Mouse (Mus musculus) T-helper 17 cell (primary cell): ENCODE measurements around the gene Dock3.

Experiments
- in situ Hi-C, 2 experiments: fragments of 300-600 bp; cut with MboI, MseI; formaldehyde crosslinking; loops; 1 replicate in 1 of 2; 2 replicates in 1 of 2; pipeline ENCODE4 v1.15.1; 2025; ENCODE audit warnings: high pct_unique_total_duplicates in 2 of 2

Gene Dock3

GRCm38 (mm10) chr9:107231539-107232139 lies at the start of gene Dock3:
Gene Dock3, minus strand, starts transcription at chr9:107231909.
- in situ Hi-C loops: no loop called here

GRCm38 (mm10) chr9:107280322-107281027 lies 48.8 kb upstream of the Dock3 start:
- in situ Hi-C loops: no loop called here

GRCm38 (mm10) chr9:107279378-107280321 lies 47.9 kb upstream of the Dock3 start:
- in situ Hi-C loops: no loop called here

- in situ Hi-C loops: no loop called here
These were observed 47.0 kb upstream of the Dock3 start for GRCm38 (mm10) chr9:107278527-107279377.

GRCm38 (mm10) chr9:107278126-107278525 lies 46.4 kb upstream of the Dock3 start:
- in situ Hi-C loops: no loop called here

GRCm38 (mm10) chr9:107277603-107278002 lies 45.9 kb upstream of the Dock3 start:
- in situ Hi-C loops: no loop called here

- in situ Hi-C loops: no loop called here
These were observed 44.0 kb upstream of the Dock3 start for GRCm38 (mm10) chr9:107275710-107276109.

- in situ Hi-C loops: no loop called here
These were observed 43.0 kb upstream of the Dock3 start for GRCm38 (mm10) chr9:107274751-107275150.

GRCm38 (mm10) chr9:107273184-107273583 lies 41.5 kb upstream of the Dock3 start:
- in situ Hi-C loops: no loop called here

- in situ Hi-C loops: no loop called here
These were observed 40.6 kb upstream of the Dock3 start for GRCm38 (mm10) chr9:107272284-107272683.

GRCm38 (mm10) chr9:107271177-107271938 lies 39.6 kb upstream of the Dock3 start:
- in situ Hi-C loops: no loop called here

GRCm38 (mm10) chr9:107269772-107270171 lies 38.1 kb upstream of the Dock3 start:
- in situ Hi-C loops: no loop called here

GRCm38 (mm10) chr9:107267721-107268402 lies 36.2 kb upstream of the Dock3 start:
- in situ Hi-C loops: no loop called here

GRCm38 (mm10) chr9:107267028-107267427 lies 35.3 kb upstream of the Dock3 start:
- in situ Hi-C loops: no loop called here

- in situ Hi-C loops: no loop called here
These were observed 33.0 kb upstream of the Dock3 start for GRCm38 (mm10) chr9:107264731-107265130.

GRCm38 (mm10) chr9:107263912-107264311 lies 32.2 kb upstream of the Dock3 start:
- in situ Hi-C loops: no loop called here

GRCm38 (mm10) chr9:107262375-107262774 lies 30.7 kb upstream of the Dock3 start:
- in situ Hi-C loops: no loop called here

GRCm38 (mm10) chr9:107261792-107262191 lies 30.1 kb upstream of the Dock3 start:
- in situ Hi-C loops: no loop called here

- in situ Hi-C loops: no loop called here
These were observed 29.1 kb upstream of the Dock3 start for GRCm38 (mm10) chr9:107260836-107261235.

GRCm38 (mm10) chr9:107260429-107260828 lies 28.7 kb upstream of the Dock3 start:
- in situ Hi-C loops: no loop called here
